Mouse (Mus musculus) lung, postnatal 10 days (tissue): ENCODE data around the gene Olfr9.
"Not testable (repeated sequence)": the region's sequence is repeated elsewhere in the genome, so short reads cannot be mapped to it uniquely, and the experiment has no call there.

Source experiments
- DNase-seq: peaks from one replicate; pipeline ENCODE4 v3.0.0; 2021

Gene Olfr9

DNA sequence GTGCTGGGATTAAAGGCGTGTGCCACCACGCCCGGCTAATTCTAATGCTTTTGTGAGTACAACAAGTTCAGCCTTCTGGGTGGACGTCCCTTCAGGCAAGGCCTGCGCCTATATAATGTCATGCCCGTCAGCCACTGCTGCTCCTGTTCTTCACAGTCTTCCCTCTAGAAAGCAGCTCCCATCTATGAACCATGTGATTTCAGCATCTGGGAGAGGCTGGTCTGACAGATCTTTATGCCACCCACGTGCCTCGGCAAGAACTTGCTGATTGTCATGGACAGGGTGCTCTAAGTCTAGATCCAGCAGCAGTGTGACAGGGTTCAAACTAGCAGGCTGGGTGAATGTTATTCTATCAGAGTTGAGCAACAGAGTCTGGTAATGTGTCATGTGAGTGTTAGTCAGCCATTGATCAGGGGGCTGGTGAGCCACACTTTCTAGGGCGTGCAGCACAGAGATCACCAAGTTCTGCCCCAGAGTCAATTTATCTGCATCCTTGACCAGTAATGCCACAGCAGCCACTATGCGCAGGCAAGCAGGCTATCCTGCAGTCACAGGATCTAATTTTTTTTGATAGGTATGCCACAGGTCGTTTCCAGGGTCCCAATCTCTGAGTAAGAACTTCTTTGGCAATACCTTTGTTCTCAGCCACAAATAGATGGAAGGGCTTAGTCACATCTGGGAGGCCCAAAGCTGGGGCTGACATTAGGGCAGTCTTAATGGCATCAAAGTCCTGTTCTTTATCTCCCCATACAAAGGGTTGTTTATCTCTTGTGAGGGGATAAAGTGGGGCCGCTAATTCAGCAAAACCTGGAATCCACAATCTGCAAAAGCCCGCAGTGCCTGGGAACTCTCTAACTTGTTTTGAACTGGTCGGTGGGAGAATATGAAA is 15.0 kb downstream of the Olfr9 start:
- DNase-seq, result no peak

DNA sequence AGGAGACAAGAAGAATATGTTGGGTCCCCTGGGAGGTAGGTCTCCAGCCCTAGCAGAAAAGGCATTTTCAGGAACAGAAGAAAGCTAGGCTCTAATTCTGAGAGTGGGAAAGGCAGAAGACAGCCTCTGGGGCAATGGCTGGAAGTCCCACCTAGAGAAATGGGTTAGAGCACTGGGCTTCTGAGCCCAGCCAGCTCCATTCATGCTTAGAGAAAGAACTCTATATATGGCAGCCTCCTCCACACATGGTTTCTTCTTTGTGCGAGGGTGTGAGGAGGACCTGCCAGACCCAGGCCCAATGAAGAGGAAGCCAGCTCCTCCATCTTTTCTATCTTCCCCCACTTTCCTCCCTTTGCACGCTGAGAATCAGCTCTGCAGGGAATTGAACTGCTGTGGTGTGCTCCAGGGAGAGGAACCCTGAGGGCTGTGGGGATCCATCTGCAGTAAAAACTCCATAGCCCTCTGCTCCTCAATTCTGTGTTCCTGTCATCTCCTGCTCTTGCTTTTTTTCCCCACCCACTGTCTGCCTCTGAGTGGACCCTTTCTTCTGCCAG is 21.1 kb downstream of the Olfr9 start, which contains the start of gene Olfr763:
TSS of gene Olfr763 (plus strand) at position 504 of the 554 bp plus-strand sequence.
- no peak for DNase-seq

DNA sequence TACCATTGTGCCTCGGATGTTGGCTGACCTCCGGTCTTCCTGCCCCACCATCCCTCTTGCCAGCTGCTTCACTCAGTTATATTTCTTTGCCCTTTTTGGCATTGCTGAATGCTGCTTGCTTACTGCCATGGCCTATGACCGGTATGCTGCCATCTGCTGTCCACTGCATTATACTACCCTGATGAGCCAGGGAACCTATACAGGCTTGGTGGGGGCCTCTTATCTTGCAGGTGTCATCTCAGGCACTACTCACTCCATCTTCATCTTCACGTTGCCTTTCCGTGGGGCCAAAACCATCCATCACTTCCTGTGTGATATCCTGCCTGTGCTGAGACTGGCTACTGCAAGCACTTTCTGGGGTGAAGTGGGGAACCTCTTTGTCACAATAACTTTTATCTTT is 22.3 kb downstream of the Olfr9 start:
- not testable (repeated sequence) for DNase-seq

DNA sequence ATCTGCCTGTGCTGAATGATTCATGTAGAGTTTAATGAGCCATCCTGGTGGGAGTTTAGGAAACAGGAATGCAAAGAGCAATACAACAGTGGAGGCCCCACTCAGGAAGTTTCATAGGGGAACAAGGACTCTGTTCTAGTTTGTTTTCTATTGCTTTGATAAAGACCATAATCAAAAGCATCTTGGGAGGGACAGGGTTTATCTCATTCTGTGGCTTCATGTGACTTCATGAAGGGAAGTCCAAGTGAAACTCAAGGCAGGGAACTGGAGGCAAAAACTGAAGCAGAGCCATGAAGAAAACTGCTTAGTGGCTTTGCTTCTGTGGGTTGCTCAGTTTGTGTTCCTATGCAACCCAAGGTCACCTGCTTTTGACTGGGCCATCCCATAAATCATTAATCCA is 25.2 kb downstream of the Olfr9 start:
- no peak for DNase-seq

DNA sequence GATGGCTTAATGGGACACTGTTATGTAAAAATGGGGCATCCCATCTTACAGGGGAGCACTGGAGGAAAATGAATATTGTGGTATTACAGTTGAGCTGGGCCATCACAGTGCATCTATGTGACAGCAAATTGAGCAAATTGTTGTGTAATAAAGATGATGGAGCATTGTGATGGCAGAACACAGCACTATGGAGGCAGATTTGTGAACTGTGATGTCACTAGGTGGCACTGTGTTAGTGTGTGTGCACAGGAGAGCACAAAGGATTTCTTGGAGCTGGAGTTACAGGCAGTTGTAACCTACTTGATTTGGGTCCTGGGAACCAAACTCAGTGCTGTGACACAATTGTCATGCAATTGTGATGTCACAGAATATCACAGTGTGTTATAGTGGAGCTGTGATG is 34.1 kb downstream of the Olfr9 start:
- no peak for DNase-seq

DNA sequence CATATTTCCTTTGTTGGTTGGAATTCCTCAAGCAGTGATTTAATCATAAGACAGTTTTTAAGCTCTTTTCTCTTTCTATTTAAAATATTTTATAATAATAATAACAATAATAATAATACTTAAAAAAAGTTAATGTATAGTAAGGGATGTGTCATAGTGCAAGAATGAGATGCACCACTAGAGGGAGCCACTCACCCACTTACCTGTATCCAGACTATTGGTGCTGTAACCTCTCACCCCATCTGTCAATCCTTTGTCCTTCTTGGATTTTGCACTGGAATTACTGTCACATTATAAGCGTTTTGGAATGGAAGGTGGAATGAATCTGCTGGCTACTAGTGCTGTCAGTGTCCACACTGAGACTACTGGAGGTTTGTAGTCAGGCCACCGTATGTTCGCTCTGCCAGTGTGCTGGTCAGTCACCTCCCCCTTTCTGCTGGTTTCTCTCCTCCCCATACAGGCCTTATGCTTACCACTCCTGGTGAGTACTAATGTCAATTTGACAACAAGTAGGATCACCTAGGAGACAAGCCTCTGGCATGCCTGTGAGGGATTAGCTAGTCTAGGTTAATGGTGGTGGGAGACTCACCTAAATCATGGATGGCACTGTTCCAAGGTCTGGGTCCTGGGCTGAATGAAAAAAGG is 36.9 kb downstream of the Olfr9 start:
- DNase-seq, result peak; percentile 4

DNA sequence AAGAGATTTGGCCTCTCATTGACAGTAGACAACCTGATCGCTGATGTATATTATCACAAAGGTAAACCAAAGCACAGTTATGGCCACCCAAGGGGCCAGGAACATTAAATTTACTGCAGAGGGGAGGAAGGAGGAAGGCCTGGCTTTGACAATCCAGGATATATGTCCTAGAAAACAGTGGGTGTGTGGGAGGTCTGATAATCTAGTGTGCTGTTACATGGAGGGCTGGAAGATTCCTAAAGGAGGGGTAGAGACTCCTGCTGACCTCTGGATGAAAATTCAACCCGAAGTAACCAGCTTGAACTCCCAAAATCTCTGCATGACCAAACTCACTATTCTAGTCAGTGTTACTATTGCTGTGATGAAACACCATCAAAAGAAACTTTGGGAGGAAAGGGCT is 39.1 kb downstream of the Olfr9 start:
- DNase-seq, result no peak

DNA sequence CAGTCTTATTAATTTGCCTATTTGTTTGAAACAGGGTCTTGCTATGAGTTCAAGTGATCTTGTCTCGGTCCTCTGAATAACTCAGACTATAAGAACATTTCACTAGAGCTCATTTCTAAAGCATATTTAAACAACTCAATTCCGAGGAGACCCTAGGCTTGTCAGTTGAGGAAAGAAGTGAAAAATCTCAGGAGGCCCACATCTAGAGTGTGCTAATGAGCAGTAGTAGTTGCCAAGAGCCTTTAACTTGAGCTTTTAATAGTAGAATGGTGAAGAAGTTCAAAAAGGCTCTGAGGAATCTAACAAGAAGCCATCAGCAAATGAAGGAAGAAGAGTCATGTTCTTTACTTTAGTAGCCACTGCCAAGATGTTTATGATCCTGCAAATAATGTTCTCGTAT is 50.6 kb downstream of the Olfr9 start, which contains the start of gene Olfr764-ps1:
TSS of gene Olfr764-ps1 (minus strand) at position 101 of the 400 bp plus-strand sequence.
- DNase-seq, result no peak
